Mouse (Mus musculus): ENCODE measurements around the gene Dpf2.
"Not testable (repeated sequence)": the region's sequence is repeated elsewhere in the genome, so short reads cannot be mapped to it uniquely, and the experiment has no call there.

Gene Dpf2

DNA sequence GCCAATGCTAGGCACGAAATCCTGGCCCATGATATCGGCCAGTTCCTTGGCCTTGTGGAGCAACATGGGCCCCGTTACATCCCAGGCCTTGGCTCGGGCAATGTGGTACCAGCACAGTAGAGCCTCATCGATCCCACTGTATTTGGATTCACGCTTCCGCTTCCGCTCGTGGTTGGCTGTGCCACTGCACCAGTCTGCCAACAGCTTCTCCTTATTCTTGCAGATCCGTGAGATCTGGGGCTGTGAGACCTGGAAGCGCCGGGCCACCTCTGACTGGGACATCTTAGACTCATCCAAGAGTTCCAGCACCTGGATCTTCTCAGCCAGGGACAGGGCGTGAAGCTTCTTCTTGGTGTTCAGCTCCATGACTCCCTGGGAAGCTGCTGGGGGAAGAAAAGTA is 20.1 kb downstream of the Dpf2 start:
- DNase-seq (ENCODE audit: low read depth), result no peak

DNA sequence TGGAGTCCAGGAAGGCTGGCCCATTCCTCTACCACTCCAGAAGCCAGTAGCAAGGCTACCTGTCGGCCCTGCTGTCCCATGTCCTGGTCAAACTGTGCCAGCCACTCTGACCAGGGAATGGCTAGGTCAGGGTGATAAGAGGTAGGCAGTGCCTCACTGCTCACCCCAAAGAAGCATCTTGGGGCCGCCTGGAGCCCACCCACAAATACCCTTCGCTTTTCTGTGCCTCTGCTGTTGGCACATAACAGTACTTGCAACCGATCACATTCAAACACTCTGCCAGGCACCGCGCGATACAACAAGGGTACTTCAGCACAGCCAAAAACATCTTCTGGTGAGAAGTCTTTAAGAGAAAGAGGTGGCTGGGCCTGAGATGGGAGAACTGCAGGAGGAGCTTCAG is 20.5 kb downstream of the Dpf2 start:
- DNase-seq (ENCODE audit: low read depth), result no peak

- no peak for DNase-seq (ENCODE audit: low read depth)
Observed at GRCm38 (mm10) chr19:5891521-5892258, 21.1 kb downstream of the Dpf2 start.

DNA sequence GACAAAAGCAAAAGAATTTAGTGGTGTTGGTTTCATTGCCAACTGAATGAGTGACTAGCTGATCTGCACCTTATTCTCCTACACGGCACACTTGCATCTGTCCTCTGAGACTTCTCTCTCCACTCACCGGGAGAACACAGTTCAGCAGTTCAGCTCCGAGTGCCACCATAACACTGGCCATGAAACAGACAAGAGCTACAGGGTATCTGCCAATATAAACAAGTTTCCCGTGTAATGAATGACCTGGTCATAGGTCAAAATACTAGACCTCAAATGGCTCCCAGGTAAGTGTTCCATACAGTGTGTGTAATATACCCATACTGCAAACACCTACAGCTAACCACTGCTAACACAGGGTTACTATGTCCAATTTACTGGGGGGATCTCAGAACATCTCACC is 23.6 kb downstream of the Dpf2 start:
- DNase-seq (ENCODE audit: low read depth), result no peak

GRCm38 (mm10) chr19:5887234-5887815 is 25.5 kb downstream of the Dpf2 start:
- peak; percentile 62 for DNase-seq (ENCODE audit: low read depth)

DNA sequence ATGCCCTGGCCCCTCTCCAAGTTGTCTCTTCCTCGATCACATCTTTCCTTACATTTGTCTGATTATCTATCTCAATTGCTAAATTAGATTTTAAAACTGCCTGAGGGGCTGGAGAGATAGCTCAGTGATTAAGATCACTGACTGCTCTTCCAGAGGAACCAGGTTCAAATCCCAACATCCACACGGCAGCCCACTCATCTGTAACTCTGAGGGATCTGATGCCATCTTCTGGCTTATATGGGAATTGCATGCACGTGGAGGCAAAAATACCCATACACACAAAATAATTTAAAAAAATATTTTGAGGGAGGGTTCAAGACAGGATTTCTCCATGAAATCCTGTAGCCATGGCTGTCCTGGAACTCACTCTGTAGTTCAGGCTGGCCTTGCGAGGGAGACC is 27.0 kb downstream of the Dpf2 start:
- peak; percentile 65 for DNase-seq (ENCODE audit: low read depth)

DNA sequence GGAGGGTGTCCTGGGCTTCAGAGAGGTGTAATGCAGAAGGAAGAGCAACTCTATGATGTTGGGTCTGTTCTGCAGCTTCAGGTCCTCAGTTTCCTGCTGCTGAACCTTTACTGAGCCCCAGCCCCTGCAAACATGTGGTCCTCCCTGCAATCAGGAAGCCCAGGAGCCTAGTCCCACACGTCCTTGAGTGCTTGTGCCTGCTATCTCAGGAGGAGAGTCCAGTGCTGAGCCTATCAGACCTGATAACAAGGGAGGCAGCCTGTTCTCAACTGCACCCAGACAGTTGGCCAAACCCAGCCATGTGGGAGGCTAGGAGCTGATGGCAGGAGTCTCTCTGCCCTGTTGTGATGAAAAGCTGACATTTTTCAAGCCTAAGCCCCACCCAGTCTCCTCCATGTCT is 28.9 kb downstream of the Dpf2 start:
- DNase-seq (ENCODE audit: low read depth), result no peak

DNA sequence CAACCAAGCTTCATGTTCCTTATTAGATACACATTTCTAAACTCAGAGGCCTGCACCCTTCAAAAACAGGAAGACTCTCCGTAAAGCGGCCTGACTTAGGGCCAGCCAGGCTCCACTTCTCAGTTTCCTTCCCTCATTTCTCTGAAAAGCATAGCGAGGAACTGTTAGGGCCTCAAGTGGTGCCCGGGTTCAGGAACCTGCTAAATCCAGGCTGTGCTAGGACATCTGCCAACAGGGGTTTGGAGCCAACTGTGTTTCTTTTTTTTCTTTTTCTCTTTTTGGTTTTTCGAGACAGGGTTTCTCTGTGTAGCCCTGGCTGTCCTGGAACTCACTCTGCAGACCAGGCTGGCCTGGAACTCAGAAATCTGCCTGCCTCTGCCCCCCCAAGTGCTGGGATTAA is 30.7 kb downstream of the Dpf2 start:
- DNase-seq (ENCODE audit: low read depth), result not testable (repeated sequence)

GRCm38 (mm10) chr19:5881155-5881554 is 31.7 kb downstream of the Dpf2 start:
- DNase-seq (ENCODE audit: low read depth), result no peak

- DNase-seq (ENCODE audit: low read depth), result no peak
Observed at GRCm38 (mm10) chr19:5879735-5880134, 33.1 kb downstream of the Dpf2 start.

DNA sequence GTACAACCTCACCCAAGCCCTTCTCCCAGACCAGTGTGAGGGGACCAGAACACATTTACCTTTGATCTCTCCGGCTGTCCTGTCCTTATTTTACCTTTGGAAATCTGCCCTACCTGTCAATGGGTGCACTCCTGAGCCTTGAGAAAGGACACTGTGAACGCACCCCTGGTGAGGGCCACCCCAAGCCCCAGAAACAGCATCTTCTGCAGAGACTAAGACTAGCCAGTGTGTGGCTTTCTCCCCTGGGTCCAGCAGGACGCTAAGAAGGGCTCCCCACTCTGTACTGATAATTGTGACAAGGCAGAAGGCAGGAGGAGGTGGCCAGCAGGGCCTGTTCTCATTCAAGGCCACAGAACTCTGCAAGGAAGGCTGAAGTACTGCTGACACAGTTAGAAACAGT is 33.9 kb downstream of the Dpf2 start:
- DNase-seq (ENCODE audit: low read depth), result no peak

- DNase-seq (ENCODE audit: low read depth), result no peak
Observed at GRCm38 (mm10) chr19:5878362-5878722, 34.5 kb downstream of the Dpf2 start.

GRCm38 (mm10) chr19:5877618-5878361 is 35.0 kb downstream of the Dpf2 start, which contains the start of gene Slc25a45:
Gene Slc25a45 (plus strand): TSS chr19:5877808.
- DNase-seq (ENCODE audit: low read depth), result peak; percentile 95

DNA sequence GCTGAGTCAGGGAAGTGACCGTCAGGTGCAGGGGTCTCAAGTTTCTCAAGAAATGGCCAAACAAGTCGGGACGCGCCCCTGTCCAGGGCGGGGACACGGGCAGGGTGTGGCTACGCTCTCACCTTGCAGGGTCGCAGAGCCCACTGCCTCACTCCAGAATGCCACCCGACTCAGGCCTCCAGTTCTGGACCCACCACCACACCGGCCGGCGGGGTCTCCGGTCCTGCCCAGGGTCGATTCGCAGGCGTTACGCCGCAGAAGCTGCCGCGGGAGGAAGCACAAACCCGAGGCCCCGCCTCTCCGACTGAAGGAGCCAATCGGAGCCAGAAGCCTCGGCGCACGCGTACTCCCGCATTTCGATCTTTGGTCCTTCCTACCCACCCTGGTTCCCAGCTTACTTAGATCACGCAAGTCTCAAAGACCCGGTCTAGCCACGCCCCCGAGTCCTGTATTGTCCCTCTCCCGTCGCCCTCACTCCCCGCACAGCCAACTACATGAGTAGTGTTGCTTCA is 37.8 kb downstream of the Dpf2 start, which contains the start of gene Frmd8:
TSS of gene Frmd8 (minus strand) at position 306 of the 512 bp plus-strand sequence.
- DNase-seq (ENCODE audit: low read depth), result peak; percentile 96

GRCm38 (mm10) chr19:5874391-5874968 is 38.3 kb downstream of the Dpf2 start:
- no peak for DNase-seq (ENCODE audit: low read depth)

DNA sequence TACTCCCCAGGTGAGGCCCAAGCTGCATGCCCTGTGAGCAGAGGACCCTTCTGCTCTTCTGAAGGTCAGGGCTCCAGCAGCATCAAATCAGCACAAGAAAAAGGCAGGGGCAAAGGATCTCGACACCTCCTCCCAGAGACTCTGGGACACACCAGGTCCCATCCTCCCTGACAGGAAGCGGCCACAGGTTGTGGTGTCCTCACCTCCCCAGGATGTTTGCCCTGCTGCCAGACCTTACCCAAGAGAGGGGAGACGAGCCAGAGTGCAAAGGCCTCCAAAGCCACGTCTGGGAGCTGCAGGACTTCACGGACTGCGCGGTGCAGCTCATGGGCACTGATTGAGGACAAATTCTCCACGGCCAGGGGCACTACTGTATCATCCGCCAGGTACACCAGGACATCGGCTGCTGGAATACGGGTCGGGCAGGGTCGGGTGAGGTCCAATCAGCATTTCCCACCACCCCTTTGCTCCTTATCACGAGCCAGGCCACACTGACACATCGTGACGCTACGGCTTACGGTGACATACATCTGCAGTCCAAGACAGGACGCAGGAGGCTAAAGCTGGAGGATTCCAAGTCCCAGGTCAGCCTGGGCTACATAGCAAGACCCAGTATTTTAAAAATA is 39.8 kb downstream of the Dpf2 start:
- no peak for DNase-seq (ENCODE audit: low read depth)

- DNase-seq (ENCODE audit: low read depth), result no peak
Observed at GRCm38 (mm10) chr19:5872528-5872927, 40.3 kb downstream of the Dpf2 start.

DNA sequence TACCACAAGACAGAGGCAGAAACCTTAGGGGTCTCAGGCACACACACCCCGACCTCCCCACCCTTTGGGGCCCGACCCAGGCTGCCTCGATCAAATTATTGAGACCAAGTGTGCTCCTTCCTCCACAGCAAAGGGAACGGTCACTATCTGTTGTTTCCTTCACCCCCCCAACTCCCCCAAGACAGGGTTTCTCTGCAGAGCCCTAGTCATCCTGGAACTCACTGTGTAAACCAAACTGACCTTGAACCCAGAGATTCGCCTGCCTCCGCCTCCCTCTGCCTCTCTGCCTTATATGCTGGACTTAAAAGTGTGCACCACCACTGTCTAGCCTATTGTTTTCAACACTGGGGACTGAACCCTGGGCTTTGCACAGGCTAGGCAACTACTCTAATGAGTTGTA is 41.1 kb downstream of the Dpf2 start:
- DNase-seq (ENCODE audit: low read depth), result peak; percentile 89

GRCm38 (mm10) chr19:5871273-5871672 is 41.5 kb downstream of the Dpf2 start:
- peak; percentile 81 for DNase-seq (ENCODE audit: low read depth)

DNA sequence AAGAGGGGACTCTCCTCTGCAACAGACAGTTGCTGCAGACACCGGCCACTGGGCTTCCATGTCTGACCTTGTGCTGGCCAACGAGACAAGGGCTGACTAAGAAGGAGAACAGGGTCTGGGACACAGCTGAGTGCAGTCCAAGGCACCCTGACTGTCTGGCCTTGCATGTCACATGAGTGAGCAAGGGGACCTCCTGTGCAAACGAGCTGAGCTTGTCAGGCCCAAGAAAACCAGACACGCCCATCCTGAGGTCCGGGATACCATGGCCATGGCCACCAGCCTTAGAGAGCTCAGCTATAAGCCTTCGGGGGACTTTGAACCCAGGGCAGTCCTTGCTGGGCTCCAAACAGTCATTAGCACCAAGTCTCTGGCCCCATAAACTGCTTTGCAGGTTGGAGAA is 44.7 kb downstream of the Dpf2 start:
- no peak for DNase-seq (ENCODE audit: low read depth)

- DNase-seq (ENCODE audit: low read depth), result no peak
Observed at GRCm38 (mm10) chr19:5864710-5865398, 48.0 kb downstream of the Dpf2 start.

Data from 416B (cell line).